Mouse (Mus musculus): ENCODE measurements at regions not wholly inside any gene's neighbourhood (a gene's known extent, or its start where the extent isn't known, plus 50 kb on each side); places are given as distances from the start of the nearest gene placed in this dataset.

DNA sequence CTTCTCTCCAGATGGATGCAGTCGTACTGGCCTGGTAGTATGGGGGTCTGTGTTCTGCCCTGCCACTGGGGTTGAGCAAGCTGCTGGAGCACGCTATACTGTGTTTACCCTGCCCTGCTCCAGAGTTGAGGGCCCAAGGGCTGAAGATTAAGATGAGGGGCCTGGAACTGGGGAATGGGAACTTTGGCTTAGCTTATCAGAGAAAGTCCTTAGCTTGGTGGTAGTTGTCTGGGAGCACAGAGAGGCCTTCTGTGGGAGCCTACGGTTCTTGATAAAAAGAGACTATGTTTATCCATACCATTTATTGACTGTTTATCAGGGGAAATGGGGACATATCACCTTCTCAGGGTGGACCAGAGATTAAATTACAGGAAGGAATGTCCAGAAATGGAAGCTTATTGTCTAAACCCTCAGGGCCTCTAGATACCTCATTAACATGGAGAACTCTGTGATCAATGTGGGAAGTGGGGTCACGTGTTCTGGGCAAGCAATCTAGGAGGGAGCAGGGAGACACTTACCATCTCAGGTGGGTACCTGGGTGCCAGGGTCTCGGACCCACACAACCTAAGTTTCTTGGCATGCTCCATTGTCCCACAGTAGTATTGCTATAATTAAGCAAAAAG is 58.7 kb downstream of the Mycn start:
- no peak for ATAC-seq (ENCODE audit: low TSS enrichment)

DNA sequence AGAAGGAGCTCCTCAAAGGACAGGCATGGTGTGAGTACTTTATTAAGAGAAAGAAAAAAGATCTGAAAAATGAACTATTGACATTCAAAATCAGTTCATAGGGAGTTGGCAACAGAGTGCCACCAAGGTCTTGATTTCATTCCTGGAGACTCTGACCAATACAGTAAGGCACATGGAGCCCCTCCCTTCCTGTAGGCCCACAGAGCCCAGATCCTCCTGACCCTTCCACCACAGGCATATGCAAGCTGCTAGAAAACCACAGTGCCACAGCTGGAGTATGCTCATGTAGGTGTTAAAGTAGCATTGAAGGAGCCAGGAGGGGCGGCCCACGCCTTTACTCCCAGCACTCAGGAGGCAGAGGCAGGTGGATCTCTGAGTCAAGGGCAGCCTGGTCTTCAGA is 63.7 kb downstream of the Mycn start:
- ATAC-seq (ENCODE audit: low TSS enrichment) = no peak

DNA sequence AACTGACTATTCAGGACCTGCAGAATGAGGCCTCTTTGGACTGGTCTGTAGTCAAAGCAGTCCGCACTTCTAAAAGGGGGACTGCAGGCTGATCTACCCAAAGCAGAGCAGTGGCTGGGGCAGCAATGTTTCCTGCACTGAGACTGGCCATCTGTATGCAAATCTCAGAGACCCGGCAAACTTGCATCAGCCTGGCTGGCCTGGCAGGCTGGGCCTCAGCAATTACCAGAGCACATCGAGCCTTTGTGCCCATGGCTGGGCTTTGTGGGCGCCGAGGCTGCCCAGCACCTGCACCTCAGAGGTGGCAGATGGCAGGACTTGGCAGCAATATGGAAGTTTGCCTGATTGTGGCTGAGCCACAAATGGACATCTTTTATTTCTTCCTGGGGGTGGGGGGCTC is 64.2 kb downstream of the Mycn start:
- no peak for ATAC-seq (ENCODE audit: low TSS enrichment)

DNA sequence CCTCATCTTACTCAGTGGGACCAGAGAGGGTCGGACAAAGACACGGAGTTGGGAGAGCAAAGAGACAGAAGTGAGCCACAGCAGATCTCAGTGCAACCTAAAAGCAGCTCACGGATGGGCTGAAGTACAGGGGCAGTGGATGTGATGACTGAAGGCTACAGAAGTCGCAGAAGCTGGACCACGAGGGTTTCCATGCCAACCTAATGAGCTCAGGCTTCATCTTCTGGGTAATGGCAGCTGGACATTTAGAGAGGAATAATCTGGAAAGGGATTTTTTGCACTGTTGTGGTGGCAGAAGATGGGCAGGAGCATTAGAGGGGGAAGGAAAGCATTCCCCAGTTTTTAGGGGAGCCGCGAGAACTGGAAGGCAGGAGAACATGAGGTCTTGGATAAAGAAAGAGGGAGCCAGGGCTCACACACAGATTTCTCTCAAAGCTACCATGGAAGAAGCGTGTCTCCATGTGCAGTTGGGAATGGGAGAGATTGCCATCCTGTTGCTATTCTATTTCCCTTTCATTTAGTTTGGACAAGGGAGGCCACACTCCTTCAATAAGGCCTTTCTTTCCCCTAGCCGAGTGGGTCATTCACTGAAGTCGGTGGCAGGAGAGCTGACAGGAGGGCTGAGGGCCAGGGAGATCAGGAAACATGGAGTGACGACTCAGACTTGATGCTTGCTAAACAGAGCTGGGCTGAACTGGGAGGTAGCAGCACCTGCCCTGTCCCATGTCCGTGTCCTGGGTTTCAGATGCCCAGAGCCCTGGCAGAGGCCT is 65.6 kb downstream of the Mycn start:
- no peak for ATAC-seq (ENCODE audit: low TSS enrichment)

DNA sequence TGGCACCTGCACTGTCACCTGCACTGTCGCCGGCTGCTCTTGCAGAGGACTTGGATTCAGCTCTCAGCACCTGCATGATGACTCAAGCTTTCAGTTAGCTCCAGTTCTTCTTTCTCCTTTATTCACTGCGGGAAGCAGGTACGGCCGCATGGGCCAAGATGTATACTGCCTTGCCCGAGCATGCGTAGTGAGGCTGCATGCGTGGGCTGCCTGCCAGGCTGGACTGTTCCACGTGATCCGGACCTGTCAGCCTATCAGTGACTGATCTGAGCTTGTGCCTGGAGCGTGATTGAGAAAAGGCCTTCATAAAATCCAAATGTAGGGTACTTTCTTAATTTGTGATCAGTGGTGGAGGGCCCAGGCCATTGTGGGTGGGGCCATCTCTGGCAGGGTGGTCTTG is 68.2 kb downstream of the Mycn start:
- no peak for ATAC-seq (ENCODE audit: low TSS enrichment)

DNA sequence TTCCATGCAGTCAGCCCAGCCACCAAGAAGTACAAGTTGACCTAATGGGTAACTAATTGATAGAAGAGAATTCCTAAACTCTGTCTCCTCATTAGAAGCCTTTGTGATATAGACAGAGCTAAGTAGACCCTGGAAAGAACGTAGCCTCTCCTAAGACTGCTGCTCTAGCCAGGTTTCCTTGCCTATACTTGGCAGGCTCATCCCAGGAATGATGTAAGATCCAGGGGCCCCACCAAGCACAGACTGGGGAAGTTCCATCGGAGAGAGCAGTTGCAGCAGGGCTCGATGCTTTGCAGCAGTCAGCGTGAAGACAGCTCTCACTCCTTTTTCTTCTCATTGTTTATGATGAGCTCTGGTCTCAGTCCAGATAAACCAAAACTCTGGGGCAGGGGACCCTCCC is 68.7 kb downstream of the Mycn start:
- no peak for ATAC-seq (ENCODE audit: low TSS enrichment)

DNA sequence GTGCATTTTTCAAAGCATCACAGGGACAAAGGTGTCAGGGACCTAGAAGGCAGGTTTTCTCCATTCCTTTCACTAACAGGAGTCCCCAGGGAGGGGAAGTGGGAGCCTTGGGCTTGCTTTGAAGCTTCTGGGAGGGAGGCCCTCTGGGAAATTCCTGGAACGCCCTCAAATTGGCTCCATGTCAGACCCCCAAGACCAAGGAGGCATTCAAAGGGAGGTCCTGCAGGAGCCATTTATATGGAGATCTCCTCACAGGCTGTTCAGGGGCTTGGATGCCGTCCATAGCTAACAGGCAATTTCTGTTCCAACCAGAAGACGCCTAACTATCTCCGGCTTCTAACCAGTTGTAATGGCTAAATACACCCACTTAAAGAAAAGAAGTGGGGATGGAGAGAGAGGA is 70.4 kb downstream of the Mycn start:
- ATAC-seq (ENCODE audit: low TSS enrichment) = no peak

DNA sequence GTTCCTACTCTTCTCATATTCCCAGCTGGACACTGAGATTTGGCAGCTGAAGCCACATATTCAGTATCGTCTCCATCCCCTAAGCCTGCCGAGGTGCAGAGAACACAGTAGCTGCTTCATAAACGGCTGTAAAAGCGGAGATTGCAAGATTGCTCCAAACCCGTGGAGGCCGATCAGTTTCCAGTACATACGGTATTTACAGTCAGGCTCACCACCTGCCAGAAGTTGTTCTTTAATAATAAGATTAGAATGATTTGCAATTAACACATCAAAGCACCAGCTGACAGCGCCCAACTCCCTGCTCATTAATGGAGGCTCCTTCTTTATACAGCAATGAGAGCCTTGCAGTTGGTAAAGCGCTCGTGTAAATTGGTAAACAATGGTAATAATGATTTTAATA is 75.1 kb downstream of the Mycn start:
- no peak for ATAC-seq (ENCODE audit: low TSS enrichment)

DNA sequence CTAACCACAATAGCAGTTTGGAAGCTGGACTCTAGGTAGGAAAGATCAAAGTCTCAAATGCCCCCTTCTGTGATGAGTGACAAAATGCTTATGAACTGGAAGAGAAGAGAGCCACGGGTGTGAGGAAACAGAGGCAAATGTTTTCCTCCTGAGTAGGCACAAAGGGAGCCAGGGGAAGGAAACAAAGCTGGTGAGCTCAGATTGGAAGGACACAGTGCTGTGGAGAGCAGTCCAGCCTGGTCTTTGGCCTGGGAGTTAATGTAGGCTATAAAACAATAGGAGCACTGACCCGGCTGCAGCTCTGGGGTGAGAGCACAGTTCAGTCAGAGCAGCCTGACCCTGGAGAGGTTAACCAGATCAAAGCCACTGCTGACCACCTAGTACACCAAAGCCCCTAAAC is 91.0 kb downstream of the Mycn start:
- no peak for ATAC-seq (ENCODE audit: low TSS enrichment)

DNA sequence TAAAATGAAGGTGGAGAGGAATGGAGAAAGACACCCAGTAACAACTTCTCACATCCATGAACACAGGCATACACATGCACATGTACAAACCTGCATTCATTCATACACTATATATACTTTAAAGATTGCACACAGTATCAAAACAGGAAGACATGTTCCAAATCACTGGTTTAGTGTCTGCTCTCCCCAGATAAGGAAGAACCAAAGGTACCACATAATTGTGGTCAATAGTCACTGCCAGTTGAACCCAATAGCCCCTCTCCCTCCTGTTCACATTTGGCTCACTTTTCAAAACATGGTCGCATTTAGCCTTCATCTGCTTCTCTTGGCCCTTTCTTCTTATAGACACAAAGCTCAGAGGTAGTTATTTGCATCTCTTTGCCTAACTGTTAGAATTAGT is 95.0 kb downstream of the Mycn start:
- no peak for ATAC-seq (ENCODE audit: low TSS enrichment)

DNA sequence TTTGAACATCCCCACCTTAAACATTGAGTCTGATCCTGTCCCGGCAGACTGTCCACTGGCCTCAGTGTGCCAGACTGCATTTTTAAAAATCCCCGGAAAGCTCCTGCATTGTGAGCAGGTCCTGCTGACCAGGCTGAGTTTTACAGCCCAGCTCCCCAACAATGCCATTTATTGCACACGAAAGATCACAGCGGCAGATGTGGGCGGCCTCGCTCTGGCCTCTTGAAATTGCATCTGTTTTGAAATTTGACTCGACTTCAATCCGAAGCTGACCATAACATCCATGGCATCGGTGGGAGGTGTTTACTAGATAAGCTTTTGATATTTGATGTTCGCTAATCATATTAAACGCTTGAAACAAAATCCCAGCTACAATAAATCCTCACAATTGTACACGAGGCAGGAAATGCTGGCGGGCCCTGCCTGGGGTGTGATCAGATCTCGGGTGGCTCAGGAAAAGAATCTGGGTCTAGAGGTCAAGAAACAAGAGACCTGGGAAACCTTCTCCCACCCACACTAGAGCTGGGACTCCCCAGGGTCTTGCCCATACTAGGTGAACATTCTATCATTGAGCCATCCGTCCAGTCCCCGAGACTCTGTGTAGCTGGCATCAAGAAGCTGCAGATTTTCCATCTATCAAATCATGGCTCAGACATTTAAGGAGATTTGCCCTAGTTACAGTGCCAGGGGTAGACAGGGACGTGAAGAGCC is 99.3 kb downstream of the Mycn start:
- no peak for ATAC-seq (ENCODE audit: low TSS enrichment)

DNA sequence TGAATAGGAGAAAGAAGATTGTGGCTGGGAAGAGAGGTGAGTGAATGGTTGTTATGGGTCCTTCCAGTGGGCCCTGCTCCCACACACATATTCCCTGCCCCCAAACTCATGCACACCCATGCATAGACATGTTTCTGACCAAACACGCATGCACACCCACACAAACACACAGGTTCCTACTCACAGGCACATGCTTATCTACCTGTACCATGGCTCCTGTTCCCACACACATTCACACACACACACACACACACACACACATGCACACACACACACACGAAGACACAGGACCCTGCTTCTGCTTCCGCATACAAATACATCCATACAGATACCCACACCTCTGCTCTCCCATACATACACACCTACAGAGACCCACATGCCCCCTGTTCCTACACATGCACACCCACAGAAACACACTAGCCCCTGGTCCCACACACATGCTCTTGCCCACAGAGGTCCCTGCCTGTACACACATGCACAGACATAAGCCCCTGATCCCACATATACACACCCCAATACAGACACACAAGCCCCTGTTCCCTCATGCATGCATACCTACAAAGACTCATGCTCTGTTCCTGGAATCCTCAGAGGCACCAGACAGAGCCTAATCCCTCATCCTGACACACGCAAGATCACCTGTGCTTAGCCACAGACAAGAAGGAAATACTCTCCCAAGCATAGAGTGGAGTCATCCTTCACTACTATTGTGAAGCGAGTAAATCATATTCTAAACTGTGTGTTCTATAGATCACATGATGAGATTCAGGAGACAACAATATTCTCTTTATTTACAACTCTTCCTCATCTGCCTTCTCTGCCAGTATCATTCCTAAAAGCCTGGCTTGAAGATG is 100.1 kb downstream of the Mycn start:
- ATAC-seq (ENCODE audit: low TSS enrichment) = no peak

DNA sequence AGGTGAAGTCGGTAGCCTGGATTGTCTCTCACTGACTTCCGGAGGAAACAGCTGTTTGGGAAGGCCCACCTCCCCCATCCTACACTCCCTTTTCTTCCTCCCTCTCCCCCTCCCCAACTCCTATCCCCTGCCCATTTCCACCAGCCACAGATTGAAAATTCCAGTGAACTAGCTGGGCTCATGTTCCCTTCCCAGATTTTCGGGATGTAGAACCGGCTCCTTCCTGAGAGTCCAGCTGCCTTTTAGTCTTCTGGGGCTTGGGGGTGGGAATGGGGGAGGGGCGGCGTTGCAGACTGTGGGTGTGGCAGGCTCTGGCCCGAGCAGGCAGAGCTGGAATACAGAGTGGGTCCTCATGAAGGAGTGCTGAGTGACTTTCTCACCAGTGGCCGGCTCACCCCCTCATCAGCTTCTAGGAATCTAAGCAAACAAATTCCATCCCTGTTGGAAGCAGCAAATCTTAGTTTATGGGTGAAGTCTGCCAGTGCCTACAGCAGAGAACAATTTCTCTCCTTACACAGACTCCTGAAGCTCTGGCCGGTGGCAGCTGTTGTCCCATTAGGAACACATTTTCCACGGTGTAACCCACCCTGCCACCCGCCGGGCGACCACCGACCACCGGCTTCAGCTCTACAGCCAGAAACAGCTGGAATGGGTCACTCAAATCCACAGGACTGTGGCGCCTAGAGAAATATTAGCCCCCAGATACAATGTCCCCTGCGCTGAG is 100.9 kb downstream of the Mycn start:
- ATAC-seq (ENCODE audit: low TSS enrichment) = no peak

DNA sequence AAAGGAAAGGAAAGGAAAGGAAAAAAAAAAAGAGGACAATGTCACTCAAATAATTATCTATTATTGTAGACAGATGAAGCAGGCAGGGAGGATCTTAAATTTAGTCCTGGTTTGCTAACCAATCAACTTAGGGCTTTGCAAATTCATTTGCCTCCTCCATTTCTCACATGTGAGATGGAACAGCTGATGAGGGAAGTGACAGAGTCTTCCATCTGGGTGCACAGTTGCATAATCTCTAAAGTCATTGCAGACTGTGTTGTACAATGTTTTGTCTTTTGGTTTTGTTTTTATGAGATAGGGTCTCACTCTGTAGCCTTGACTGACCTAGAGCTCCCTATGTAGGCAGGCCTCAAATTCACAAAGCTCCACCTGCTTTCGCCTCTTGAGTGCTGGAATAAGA is 103.9 kb downstream of the Mycn start:
- ATAC-seq (ENCODE audit: low TSS enrichment) = peak; percentile 62

DNA sequence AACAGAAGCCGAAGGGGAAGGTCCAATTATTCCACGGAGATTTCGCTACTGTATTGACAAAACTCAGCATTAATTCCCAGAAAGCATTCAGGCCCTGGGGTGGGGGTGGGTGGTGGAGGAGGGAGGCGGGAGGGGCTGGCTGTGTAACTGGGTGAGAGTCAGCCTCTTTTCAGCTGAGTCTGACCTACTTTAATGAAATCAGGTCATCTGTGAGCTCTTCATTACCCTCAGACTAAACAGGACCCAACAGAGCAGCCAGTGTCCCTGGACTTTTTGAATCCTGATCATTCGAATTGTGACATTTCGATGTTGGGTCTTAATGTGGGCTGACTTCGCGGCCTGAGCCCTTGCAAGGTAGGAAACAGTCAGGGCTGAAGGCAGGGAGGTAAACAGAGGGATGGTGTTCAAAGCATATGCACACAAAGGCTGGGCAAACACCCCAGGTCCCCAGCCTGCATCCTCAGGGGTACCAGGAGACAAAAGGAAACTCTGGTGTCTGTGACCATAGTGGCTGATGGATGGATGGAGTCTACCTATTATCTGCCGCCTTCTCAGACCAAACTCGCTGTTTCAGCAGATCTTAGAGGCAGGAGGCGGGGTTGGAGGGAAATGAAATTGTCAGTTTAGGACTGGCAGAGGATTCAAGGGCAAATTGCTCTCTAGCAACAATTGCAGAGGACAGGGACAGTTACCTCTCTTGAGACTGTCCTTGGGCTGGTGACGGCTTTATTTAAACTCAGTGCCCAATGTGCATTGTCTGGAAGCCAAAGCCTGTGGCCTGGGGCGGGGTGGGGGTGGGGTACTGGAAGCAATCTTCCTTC is 113.7 kb downstream of the Mycn start:
- ATAC-seq (ENCODE audit: low TSS enrichment) = no peak

DNA sequence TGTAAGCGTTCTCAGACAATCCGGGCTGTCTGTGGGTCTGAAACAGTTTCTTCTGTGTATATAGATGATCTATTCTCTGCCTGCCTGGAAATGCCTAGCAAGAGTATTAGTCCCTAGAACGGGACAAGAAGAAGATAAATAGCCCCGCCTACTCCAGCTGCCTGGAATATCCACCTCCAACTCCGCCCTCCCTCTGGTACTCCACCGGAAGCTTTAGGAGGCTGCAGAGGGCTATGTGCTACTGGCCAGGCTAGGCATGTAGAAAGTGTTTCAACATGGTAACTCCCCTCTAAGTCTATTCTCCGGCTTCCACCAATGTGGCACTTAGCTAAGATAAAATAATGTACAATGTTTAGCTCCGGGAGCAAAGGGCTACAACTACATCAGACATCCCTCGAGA is 114.3 kb downstream of the Mycn start:
- ATAC-seq (ENCODE audit: low TSS enrichment) = no peak

DNA sequence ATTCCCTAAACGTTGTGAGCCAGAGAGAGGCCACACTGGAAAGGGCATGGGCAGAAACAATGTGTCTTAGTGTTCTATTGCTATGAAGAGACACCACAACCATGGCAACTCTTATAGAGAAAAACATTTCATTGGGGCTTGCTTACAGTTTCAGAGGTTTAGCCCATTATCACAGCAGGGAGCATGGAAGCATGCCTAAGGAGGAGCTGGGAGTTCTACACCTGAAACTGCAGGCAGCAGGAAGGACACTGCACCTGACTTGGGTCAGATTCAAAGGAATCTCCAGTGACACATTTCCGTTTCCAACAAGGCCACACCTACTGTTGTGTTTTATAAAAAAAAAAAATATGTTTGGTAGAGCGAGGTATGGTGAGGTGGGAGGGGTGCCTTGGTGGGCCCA is 115.3 kb downstream of the Mycn start:
- ATAC-seq (ENCODE audit: low TSS enrichment) = no peak

DNA sequence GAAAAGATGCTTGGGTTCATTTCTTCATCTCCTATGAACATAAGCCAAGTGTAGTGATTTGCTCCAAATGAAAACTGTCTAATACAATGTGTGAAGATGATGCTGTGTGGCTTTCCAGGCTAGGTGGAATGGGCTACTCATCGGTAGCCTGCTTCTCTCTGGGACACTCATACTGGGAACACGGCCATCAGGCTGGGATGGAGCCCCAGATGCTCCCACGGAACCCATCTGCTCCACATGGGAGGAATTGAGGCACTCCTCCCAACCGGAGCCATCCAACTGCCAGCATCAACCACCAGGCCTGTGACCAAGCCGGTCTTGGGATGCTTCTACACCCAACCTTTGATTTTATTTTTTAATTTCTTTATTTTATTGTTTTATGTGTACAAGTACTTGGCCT is 115.9 kb downstream of the Mycn start:
- ATAC-seq (ENCODE audit: low TSS enrichment) = peak; percentile 95

DNA sequence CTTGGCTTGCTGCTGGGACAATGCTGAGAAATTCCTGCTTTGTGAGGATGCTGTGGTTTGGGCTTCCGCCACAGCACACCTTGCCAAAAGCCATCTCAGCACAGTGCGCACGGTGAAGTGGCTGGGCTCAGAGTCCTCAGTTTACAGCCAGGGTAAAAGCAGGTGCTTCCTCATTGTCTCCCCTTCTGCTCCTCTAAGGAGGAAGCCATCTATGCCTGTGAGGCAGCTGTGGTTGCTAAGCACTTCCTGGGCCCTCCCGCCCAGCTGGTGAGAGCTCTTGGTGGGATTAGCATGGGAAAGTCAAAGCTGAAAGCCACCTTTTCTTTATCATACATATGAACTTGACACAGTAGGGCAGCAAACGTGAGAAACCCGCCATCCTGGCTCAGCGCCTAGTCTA is 120.2 kb downstream of the Mycn start:
- ATAC-seq (ENCODE audit: low TSS enrichment) = no peak

DNA sequence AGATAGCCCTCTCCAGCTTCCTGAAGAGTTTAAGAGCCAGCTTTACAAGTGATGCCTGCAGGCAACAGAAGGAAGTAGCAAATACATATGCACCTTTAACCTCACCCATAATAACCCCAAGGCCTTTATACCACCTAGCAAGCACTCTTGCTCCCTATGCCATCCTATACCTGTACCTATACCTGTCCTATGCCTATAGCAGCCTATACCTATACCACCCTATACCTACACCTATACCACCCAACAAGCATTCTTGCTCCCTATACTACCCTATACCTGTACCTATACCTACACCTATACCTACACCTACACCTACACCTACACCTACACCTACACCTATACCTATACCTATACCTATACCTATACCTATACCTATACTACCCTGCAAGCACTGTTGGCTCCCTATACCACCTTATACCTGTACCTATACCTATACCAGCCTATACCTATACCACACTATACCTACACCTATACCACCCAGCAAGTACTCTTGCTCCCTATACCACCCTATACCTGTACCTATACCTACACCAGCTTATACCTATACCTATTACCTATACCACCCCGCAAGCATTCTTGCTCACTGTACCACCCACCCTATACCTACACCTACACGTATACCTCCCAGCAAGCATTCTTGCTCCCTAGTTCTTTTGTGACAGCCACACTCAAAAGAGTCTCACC is 120.9 kb downstream of the Mycn start:
- ATAC-seq (ENCODE audit: low TSS enrichment) = no peak
